Mouse (Mus musculus): Measurements from ENCODE around the gene Nckap5.

DNA sequence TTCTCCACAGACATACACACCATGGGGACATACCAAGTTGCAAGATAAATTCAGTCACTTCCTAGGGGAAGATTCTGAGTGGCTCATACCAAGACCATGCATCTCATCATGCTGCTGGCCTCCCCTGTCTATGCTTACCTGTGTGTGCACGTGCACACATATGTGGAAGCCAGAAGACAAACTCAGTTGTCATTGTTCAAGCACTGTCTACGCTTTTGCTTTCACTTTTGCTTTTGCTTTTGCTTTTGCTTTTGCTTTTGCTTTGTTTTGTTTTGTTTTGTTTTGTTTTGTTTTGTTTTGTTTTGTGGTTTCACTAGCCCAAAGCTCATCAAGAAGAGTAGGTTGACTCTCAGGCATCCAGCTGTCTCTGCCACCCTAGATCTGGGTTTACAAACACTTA is 67.4 kb downstream of the Nckap5 start:
- TF ChIP-seq POLR2A (IDR thresholded peaks at IDR 0.05; ENCODE audit: extremely low read depth, insufficient read depth, low read length) (no peak), CTCF (IDR thresholded peaks at IDR 0.05; ENCODE audit: low read depth, low read length) (no peak)

Measured in liver, adult 2 months (tissue).